ENCODE assay signal across 41 mouse cellular contexts in the genomic region with DNA sequence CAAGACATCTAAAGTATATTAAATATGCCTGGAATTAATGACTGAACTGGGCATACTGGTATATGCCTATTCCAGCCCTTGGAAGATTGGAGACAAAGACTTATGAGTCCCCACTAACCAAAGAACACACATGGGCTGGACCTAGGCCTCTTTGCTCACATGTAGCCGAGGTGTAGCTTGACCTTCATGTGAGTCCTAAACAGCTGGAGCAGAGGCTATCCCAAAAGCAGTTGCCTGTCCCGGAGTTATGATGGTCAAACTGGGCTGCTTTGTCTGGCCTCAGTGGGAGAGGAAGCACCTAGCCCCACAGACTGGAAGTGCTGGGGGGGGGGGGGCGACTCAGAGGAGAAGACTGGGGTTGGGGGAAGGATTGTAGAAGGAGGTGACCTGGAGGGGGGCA. TPM values are rescaled to one million over a fixed set of nuclear protein-coding genes. Genes with fewer than 3 reads are reported as not detected.
"Had no signal": no experiment of that assay in that cellular context is flagged by ENCODE, and none has a peak within 500 bp of the region (broad histone marks: within the 10 kb centered on the region; RNA-seq: fewer than 3 reads in every experiment).

No protein-coding gene starts in this region.

- H3K9ac ChIP-seq: heart, embryonic 13.5 days; heart, embryonic 15.5 days; hindbrain, embryonic 13.5 days; hindbrain, embryonic 15.5 days; kidney, embryonic 15.5 days; limb, embryonic 12.5 days; liver, embryonic 13.5 days; liver, embryonic 15.5 days had no signal

- H3K4me1 ChIP-seq: heart, embryonic 13.5 days; heart, embryonic 15.5 days; hindbrain, embryonic 13.5 days; hindbrain, embryonic 15.5 days; kidney, embryonic 15.5 days; limb, embryonic 10.5 days; limb, embryonic 12.5 days; liver, embryonic 13.5 days; liver, embryonic 15.5 days had no signal

- H3K4me3 ChIP-seq: heart, adult 2 months; heart, embryonic 13.5 days; heart, embryonic 15.5 days; hindbrain, embryonic 13.5 days; hindbrain, embryonic 15.5 days; kidney, embryonic 15.5 days; left cerebral cortex, adult 2 months; limb, embryonic 10.5 days; limb, embryonic 12.5 days; liver, embryonic 13.5 days; liver, embryonic 15.5 days had no signal

- DNase-seq: gastrocnemius, postnatal 25 days; heart, adult 2 months; heart, postnatal 14 days; heart, postnatal 36 days; kidney, adult 11 months; kidney, adult 2 months; kidney, adult 9 months; kidney, postnatal 14 days; kidney, postnatal 36 days; layer of hippocampus, adult 9-11 months; layer of hippocampus, postnatal 36 days; liver; liver, embryonic 13.5 days had no signal

- H3K36me3 ChIP-seq: heart, embryonic 13.5 days; heart, embryonic 15.5 days; hindbrain, embryonic 13.5 days; hindbrain, embryonic 15.5 days; kidney, embryonic 15.5 days; limb, embryonic 10.5 days; limb, embryonic 12.5 days; liver, embryonic 13.5 days; liver, embryonic 15.5 days had no signal

- H3K27ac ChIP-seq: heart, adult 2 months; heart, embryonic 13.5 days; heart, embryonic 15.5 days; hindbrain, embryonic 13.5 days; hindbrain, embryonic 15.5 days; hindbrain, postnatal 0 days; kidney, embryonic 15.5 days; kidney, postnatal 0 days; left cerebral cortex, adult 2 months; limb, embryonic 10.5 days; limb, embryonic 12.5 days; liver, embryonic 13.5 days; liver, embryonic 15.5 days had no signal

- H3K9me3 ChIP-seq: heart, embryonic 13.5 days; heart, embryonic 15.5 days; hindbrain, embryonic 13.5 days; hindbrain, embryonic 15.5 days; kidney, embryonic 15.5 days; limb, embryonic 10.5 days; limb, embryonic 12.5 days; liver, embryonic 13.5 days; liver, embryonic 15.5 days had no signal

- H3K4me2 ChIP-seq: heart, embryonic 11.5 days; heart, embryonic 13.5 days; heart, embryonic 15.5 days; hindbrain, embryonic 13.5 days; hindbrain, embryonic 15.5 days; kidney, embryonic 15.5 days; limb, embryonic 12.5 days; liver, embryonic 11.5 days; liver, embryonic 13.5 days; liver, embryonic 15.5 days had no signal

- ATAC-seq: hindbrain, postnatal 0 days; intestine, embryonic 16.5 days had no signal

RNA-seq across cellular contexts. Expression of a gene that starts 33.2 kb away (rescaled TPM):
- total RNA-seq: gastrocnemius, adult 18-20 months; gastrocnemius, adult 8-10 months; gastrocnemius, postnatal 25 days; gastrocnemius, postnatal 4 days; heart, postnatal 14 days; heart, postnatal 36 days; left cerebral cortex, postnatal 36 days had no signal
- polyA plus RNA-seq: heart, embryonic 11.5 days; heart, embryonic 13.5 days; heart, embryonic 15.5 days; intestine, embryonic 16.5 days; kidney, postnatal 0 days; large intestine, adult 2 months; limb, embryonic 10.5 days; limb, embryonic 12.5 days; limb, embryonic 14.5 days had no signal

RNA-seq across cellular contexts. Expression of a gene that starts 47.3 kb away (rescaled TPM):
- total RNA-seq: gastrocnemius, adult 18-20 months; gastrocnemius, adult 8-10 months; gastrocnemius, postnatal 25 days; gastrocnemius, postnatal 4 days; granulocyte monocyte progenitor cell, adult 5-6 weeks; heart, adult 2 months; heart, postnatal 14 days; heart, postnatal 36 days; hematopoietic stem cell, adult 5-6 weeks; hindbrain, postnatal 0 days; layer of hippocampus, adult 18-20 months; layer of hippocampus, adult 8-10 months; layer of hippocampus, postnatal 14 days; layer of hippocampus, postnatal 36 days; left cerebral cortex, adult 2 months; left cerebral cortex, postnatal 14 days; left cerebral cortex, postnatal 36 days had no signal
- polyA plus RNA-seq: heart, adult 2 months; heart, embryonic 11.5 days; heart, embryonic 13.5 days; heart, embryonic 15.5 days; heart, postnatal 0 days; hindbrain, embryonic 13.5 days; hindbrain, embryonic 15.5 days; hindbrain, postnatal 0 days; intestine, embryonic 14.5 days; intestine, embryonic 16.5 days; kidney, adult 2 months; kidney, embryonic 15.5 days; kidney, postnatal 0 days; large intestine, adult 2 months; liver, embryonic 11.5 days; liver, embryonic 13.5 days; liver, embryonic 15.5 days had no signal
